Mouse (Mus musculus) forebrain, embryonic 16.5 days (tissue): ENCODE data around the gene Gfra4. TPM values are rescaled to one million over a fixed set of nuclear protein-coding genes. Genes with fewer than 3 reads are reported as not detected.

ENCODE experiments used
- ATAC-seq: fragments of 200-750 bp; cut with Nextera tagmentation; 2 replicates; pipeline ENCODE4 v1.8.0; 2017; ENCODE audit warnings: mild to moderate bottlenecking, moderate library complexity
- H3K27ac ChIP-seq: fragments of 300-500 bp; sonication (generic); 2 replicates; pipeline ENCODE4 v1.5.1; 2014; ENCODE audit warnings: low read length, control low read depth
- H3K27me3 ChIP-seq: fragments of 300-500 bp; sonication (generic); replicated peaks from 2 replicates; pipeline ENCODE4 v1.6.1; 2014; ENCODE audit warnings: low read length; ENCODE audit not compliant: control insufficient read depth, insufficient read depth
- H3K36me3 ChIP-seq: fragments of 300-500 bp; sonication (generic); 2 replicates; pipeline ENCODE4 v1.6.1; 2014; ENCODE audit not compliant: control insufficient read depth, insufficient read depth
- H3K4me1 ChIP-seq: fragments of 300-500 bp; sonication (generic); replicated peaks from 2 replicates; pipeline ENCODE4 v1.6.1; 2014; ENCODE audit warnings: low read length; ENCODE audit not compliant: control insufficient read depth, insufficient read depth
- H3K4me2 ChIP-seq: fragments of 300-500 bp; sonication (generic); 2 replicates; pipeline ENCODE4 v1.6.1; 2014; ENCODE audit warnings: mild to moderate bottlenecking, low read length, control low read depth
- H3K4me3 ChIP-seq: fragments of 300-500 bp; sonication (generic); replicated peaks from 2 replicates; pipeline ENCODE4 v1.5.1; 2014; ENCODE audit warnings: mild to moderate bottlenecking, low read length, control low read depth
- H3K9ac ChIP-seq: fragments of 300-500 bp; sonication (generic); replicated peaks from 2 replicates; pipeline ENCODE4 v1.6.1; 2014; ENCODE audit warnings: low read depth, low read length, control low read depth
- H3K9me3 ChIP-seq: fragments of 300-500 bp; sonication (generic); 2 replicates; pipeline ENCODE4 v1.6.1; 2016; ENCODE audit warnings: low read length; ENCODE audit not compliant: control insufficient read depth
- WGBS: fragments of 180-500 bp; shearing (Covaris S2); extraction: QIAGEN DNeasy Blood & Tissue Kit; methylation state at CpG from one replicate; pipeline ENCODE4 v1.1.7; 2014; 5-methylcytosine and 5-hydroxymethylcytosine counted together
- polyA plus RNA-seq: library from polyadenylated mRNA; unstranded; fragments of >200 nt; fragmentation: Nextera tagmentation; extraction: Ambion mirVana; gene quantifications from 2 replicates; pipeline ENCODE4 v1.2.1, GENCODE M21; 2015

Gfra4 gene
- 33.0 and 42.8 TPM in 2 replicates for polyA plus RNA-seq

DNA sequence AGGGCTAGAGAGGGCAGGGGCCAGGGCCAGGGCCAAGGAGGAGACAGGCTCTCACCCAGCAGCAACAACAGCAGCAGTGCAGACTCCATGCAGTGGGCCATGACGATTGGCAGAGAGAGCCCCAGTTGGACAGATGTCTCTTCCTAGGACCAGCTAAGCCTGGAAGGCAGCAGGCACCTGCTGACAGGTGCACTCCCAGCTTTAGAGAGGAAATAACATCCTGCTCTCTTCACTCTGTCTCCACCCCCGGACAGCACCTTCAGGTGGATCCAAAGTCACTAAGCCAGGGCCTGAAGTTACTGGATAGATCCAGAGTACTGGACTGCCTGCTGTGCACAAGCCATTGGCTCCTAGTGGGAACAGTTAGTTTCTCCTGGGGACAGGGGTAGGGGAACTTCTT lies at the start of gene Gfra4:
Gfra4 (minus strand) TSS at position 101 of the 400 bp plus-strand sequence.
- H3K4me3 ChIP-seq, result no peak within 1 kb of the TSS; the same call in 1 of the 2 replicates
- peak within 1 kb of the TSS; percentile 83; the same call in 1 of the 2 replicates for H3K9ac ChIP-seq
- peaks cover 10% of the 10 kb centered on the region for H3K27me3 ChIP-seq
- no peaks in the 10 kb centered on the region for H3K9me3 ChIP-seq
- no peaks in the 10 kb centered on the region for H3K36me3 ChIP-seq
- no peak for ATAC-seq
- peak within 1 kb of the TSS; percentile 83 for H3K4me2 ChIP-seq
- peaks cover 12% of the 10 kb centered on the region for H3K4me1 ChIP-seq
- no peak within 1 kb of the TSS for H3K27ac ChIP-seq
- WGBS, result 75% methylated on average over 2 of the region's 2 CpGs

DNA sequence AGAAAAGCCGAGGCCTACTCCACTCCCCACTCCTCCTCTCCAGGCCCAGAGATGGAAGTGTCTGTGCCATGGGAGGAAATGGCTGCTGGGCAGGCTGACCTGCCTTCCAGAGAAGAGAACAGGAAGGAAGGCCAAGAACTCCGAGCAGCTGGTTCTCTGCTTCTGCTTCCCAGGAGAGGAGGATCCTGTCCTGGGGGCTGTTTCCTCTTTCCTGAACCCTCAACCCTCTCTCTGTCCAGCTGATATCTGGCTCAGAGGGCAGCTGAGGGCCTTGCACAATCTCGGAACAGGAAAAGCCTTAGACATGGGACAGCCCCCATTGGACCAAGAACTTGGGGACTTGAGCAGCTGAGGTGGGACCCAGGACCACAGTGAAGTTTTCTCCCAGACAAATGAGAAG lies 48.0 kb upstream of the Gfra4 start:
- no peak overlapping the region for H3K4me3 ChIP-seq
- H3K9ac ChIP-seq, result no peak overlapping the region
- H3K4me1 ChIP-seq, result no peaks in the 10 kb centered on the region
- no peaks in the 10 kb centered on the region for H3K27me3 ChIP-seq
- ATAC-seq, result no peak
- no peaks in the 10 kb centered on the region for H3K9me3 ChIP-seq
- 76% methylated on average over 3 of the region's 3 CpGs for WGBS
- no peaks in the 10 kb centered on the region for H3K36me3 ChIP-seq
- no peak overlapping the region for H3K27ac ChIP-seq
- no peak overlapping the region for H3K4me2 ChIP-seq

DNA sequence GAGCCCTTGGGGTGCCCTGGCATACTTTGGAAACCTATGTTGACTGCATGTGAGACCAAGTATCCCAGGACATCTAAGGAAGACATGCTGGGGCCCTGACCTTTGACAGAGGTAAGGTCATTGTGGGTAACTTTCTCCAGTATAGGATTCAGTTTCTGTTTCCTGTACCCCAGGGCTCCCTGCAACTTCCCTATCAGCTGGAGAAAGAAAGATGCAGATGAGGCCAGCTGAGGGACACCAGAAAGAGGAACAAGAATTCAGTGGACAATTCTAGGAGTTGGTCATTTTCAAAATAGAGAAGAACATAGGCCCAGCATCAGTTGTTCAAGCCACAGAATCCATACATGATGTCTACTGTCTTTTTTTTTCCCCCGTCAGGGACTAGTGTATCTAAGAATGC lies 46.7 kb upstream of the Gfra4 start:
- no peak for ATAC-seq

DNA sequence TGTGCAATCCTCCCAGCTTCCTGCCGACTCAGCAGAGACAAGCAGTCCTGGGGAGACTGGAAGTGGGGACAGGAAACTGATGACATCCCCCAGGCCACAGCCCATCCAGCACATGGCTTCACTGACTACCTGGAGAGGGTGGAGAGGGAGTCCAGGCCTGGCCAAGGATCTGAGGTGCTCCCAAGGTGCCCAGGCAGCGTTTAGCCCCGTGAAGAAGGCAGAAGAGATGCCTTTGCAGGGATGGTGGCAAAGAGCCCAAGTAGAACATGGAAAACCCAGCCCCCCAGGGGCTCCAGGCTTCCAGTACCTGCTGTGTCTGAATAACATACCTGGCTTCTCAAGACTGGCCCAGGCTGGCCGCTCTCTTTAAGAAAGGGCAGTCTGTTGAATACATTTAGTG lies 45.7 kb upstream of the Gfra4 start:
- WGBS, result 71% methylated on average over 4 of the region's 4 CpGs

More for the DNA sequence above, 46.7 kb upstream of the Gfra4 start:
- Histone ChIP-seq H3K4me3 (no peak overlapping the region), H3K4me2 (no peak overlapping the region), H3K27ac (no peak overlapping the region), H3K9me3 (no peaks in the 10 kb centered on the region), H3K9ac (no peak overlapping the region), H3K4me1 (no peaks in the 10 kb centered on the region), H3K27me3 (no peaks in the 10 kb centered on the region), H3K36me3 (no peaks in the 10 kb centered on the region)
- WGBS, result 94% methylated on average over 1 of the region's 1 CpGs

DNA sequence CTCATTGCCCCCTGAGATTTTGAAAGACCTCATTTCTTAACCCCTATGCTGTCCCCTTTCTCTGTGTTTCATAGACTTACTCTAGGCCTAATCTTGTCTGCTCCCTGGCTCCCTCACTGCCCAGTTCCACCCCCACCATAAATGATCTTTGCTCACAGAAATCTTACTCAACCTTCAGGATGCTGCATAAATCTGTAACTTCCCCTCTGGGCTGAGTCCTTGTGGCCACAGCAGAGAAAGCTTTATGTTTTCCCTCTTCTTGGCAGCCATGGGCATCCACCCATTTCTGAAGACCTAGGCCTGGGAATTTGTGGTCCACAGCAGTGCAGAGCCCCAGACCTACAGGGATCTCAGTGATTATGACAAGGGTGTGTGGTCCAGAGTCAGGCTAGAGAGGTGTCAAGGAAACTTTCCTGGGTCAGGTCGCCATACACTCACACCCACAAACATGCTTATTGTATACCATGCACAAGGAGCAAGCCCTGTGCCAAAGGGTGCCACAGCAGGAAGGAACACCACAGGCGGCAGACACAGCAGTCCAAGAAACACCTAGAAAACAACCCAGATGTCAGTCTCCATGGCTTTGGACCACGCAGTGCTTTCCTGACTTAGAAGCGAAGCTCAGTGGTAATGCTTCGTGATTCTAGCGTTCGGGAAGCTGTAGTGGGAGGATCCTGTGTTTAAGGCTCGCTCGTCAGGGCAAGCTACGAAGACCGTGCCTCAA lies 43.9 kb upstream of the Gfra4 start, which contains the start of gene Siglec1:
Siglec1 (minus strand) TSS at position 99 of the 724 bp plus-strand sequence.
- WGBS, result 83% methylated on average over 11 of the region's 11 CpGs
- no peaks in the 10 kb centered on the region for H3K9me3 ChIP-seq
- ATAC-seq, result no peak
- no peak within 1 kb of the TSS for H3K4me3 ChIP-seq
- no peaks in the 10 kb centered on the region for H3K27me3 ChIP-seq
- H3K4me1 ChIP-seq, result no peaks in the 10 kb centered on the region
- no peak within 1 kb of the TSS for H3K4me2 ChIP-seq
- no peaks in the 10 kb centered on the region for H3K36me3 ChIP-seq
- no peak within 1 kb of the TSS for H3K27ac ChIP-seq
- H3K9ac ChIP-seq, result no peak within 1 kb of the TSS

More for the DNA sequence above, 45.7 kb upstream of the Gfra4 start:
- H3K27ac ChIP-seq, result no peak overlapping the region
- no peaks in the 10 kb centered on the region for H3K27me3 ChIP-seq
- H3K9ac ChIP-seq, result no peak overlapping the region
- H3K36me3 ChIP-seq, result no peaks in the 10 kb centered on the region
- H3K4me2 ChIP-seq, result no peak overlapping the region
- no peaks in the 10 kb centered on the region for H3K9me3 ChIP-seq
- H3K4me3 ChIP-seq, result no peak overlapping the region
- H3K4me1 ChIP-seq, result no peaks in the 10 kb centered on the region
- no peak for ATAC-seq

DNA sequence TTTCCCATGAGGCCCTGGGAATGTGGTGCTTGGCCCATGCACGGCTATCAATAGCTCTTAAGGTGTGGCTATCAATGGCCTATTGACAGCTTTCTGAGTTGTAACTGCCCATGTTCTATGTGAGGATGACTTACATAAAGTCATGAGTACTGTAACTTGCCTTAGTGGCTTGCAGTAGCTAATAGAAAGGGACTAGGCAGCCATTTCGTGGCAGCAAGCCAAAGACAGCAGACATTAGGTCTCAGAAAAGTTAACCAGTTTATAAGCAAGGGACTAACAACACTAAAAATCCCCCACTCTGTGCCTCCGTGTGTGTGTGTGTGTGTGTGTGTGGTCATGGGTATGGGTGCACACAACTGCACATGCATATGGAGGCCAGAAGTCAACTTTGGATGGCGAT lies 41.3 kb upstream of the Gfra4 start:
- Histone ChIP-seq H3K9me3 (no peaks in the 10 kb centered on the region), H3K4me1 (no peaks in the 10 kb centered on the region), H3K9ac (no peak overlapping the region), H3K4me3 (no peak overlapping the region), H3K36me3 (no peaks in the 10 kb centered on the region), H3K27ac (no peak overlapping the region), H3K27me3 (no peaks in the 10 kb centered on the region), H3K4me2 (no peak overlapping the region)
- WGBS, result 81% methylated on average over 4 of the region's 4 CpGs
- ATAC-seq, result no peak

DNA sequence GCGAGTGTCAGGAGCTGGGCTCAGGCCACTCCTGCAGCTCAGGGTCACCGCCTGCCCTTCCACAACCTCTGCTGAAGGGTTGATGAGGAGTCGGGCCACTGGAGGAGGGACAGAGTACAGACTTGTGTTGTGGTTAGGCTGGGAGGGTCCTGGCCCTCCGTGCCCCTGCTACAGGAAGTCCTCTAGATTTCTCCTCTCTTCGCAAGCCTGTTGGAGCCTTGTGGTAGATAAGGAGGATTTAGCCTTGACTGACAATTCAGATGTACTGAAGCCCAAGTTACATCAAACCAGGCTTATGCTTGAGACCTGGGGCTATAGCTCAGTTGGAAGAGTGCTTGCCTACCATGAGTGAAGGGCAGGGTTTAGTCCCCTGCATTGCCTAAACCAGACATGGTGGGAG lies 37.6 kb upstream of the Gfra4 start:
- H3K4me2 ChIP-seq, result no peak overlapping the region
- H3K4me1 ChIP-seq, result no peaks in the 10 kb centered on the region
- no peaks in the 10 kb centered on the region for H3K9me3 ChIP-seq
- H3K27me3 ChIP-seq, result no peaks in the 10 kb centered on the region
- no peaks in the 10 kb centered on the region for H3K36me3 ChIP-seq
- H3K4me3 ChIP-seq, result no peak overlapping the region
- no peak overlapping the region for H3K9ac ChIP-seq
- ATAC-seq, result no peak
- 87% methylated on average over 5 of the region's 5 CpGs for WGBS
- no peak overlapping the region for H3K27ac ChIP-seq

DNA sequence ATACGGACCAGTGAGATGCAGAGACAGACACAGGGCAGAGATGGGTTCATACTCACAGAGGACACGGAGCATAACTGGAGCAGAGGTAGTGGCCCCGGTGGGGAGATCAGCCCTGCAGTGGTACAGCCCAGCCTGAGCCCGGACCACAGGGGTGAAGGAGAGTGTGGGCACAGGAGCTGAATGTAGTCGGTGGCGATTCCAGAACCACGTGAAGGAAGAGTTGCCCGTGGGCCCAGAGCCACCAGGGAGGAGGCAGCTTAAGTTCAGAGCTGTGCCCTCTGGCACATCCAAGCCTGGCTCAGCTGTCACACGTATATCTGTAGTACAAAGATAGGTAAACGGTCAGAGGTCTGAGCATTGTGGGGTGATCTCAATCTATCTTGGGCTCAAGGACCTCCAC lies 29.6 kb upstream of the Gfra4 start:
- Histone ChIP-seq H3K9me3 (no peaks in the 10 kb centered on the region), H3K36me3 (no peaks in the 10 kb centered on the region), H3K27me3 (no peaks in the 10 kb centered on the region), H3K4me3 (no peak overlapping the region), H3K27ac (no peak overlapping the region), H3K9ac (no peak overlapping the region), H3K4me2 (no peak overlapping the region), H3K4me1 (no peaks in the 10 kb centered on the region)
- 91% methylated on average over 10 of the region's 10 CpGs for WGBS
- no peak for ATAC-seq

DNA sequence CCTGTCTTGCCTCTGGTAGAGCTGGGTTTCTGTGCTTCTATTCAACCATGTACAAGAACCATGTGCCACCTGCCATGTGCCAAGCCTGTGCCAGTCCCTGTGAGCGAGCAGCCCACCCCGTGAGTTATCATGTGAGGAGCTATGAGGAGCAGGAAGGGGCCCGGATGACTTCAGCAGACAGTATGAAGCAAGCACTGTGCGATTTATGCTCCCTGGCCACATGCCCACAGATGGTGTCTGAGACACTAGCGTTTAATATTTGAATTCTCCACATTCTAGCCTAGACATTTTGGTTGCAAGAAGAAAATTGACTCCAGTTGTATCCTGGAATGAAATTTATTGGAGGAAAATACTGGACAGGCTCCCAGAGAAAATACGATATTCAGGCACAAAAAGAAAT lies 24.6 kb upstream of the Gfra4 start:
- peaks cover 4% of the 10 kb centered on the region; the same call in 1 of the 2 replicates for H3K4me1 ChIP-seq
- WGBS, result 77% methylated on average over 6 of the region's 6 CpGs

More for the DNA sequence above, 24.6 kb upstream of the Gfra4 start:
- no peaks in the 10 kb centered on the region for H3K9me3 ChIP-seq
- no peak overlapping the region for H3K4me2 ChIP-seq
- no peak overlapping the region for H3K27ac ChIP-seq
- ATAC-seq, result no peak
- H3K36me3 ChIP-seq, result no peaks in the 10 kb centered on the region
- no peak overlapping the region for H3K4me3 ChIP-seq
- H3K9ac ChIP-seq, result no peak overlapping the region
- H3K27me3 ChIP-seq, result peaks cover 10% of the 10 kb centered on the region; the same call in 1 of the 2 replicates
